Mouse (Mus musculus) hindbrain, embryonic 14.5 days (tissue): Measurements from ENCODE around the gene Zfp661. TPM values are rescaled to one million over a fixed set of nuclear protein-coding genes. Genes with fewer than 3 reads are reported as not detected.
"Not testable (repeated sequence)": the region's sequence is repeated elsewhere in the genome, so short reads cannot be mapped to it uniquely, and the experiment has no call there.

Source experiments
- ATAC-seq: fragments of 200-750 bp; cut with Nextera tagmentation; 2 replicates; pipeline ENCODE4 v1.8.0; 2017; ENCODE audit warnings: moderate number of reproducible peaks, mild to moderate bottlenecking, moderate TSS enrichment, moderate library complexity; ENCODE audit not compliant: low FRiP score
- DNase-seq: peaks from one replicate; pipeline ENCODE4 v3.0.0-alpha.2; 2015; ENCODE audit warnings: low spot score
- H3K27ac ChIP-seq: fragments of 300-500 bp; sonication (generic); 2 replicates; pipeline ENCODE4 v1.5.1; 2014; ENCODE audit warnings: mild to moderate bottlenecking, moderate library complexity
- H3K27me3 ChIP-seq: fragments of 300-500 bp; sonication (generic); 2 replicates; pipeline ENCODE4 v1.6.1; 2014; ENCODE audit warnings: mild to moderate bottlenecking, low read length, mixed read lengths; ENCODE audit not compliant: control insufficient read depth, insufficient read depth
- H3K36me3 ChIP-seq: fragments of 300-500 bp; sonication (generic); replicated peaks from 2 replicates; pipeline ENCODE4 v1.6.1; 2014; ENCODE audit not compliant: control insufficient read depth, insufficient read depth
- H3K4me1 ChIP-seq: fragments of 300-500 bp; sonication (generic); replicated peaks from 2 replicates; pipeline ENCODE4 v1.6.1; 2014; ENCODE audit warnings: antibody characterized with exemption, low read length, mixed read lengths; ENCODE audit not compliant: control insufficient read depth, insufficient read depth
- H3K4me2 ChIP-seq: fragments of 300-500 bp; sonication (generic); replicated peaks from 2 replicates; pipeline ENCODE4 v1.6.1; 2014; ENCODE audit warnings: mild to moderate bottlenecking, moderate library complexity
- H3K4me3 ChIP-seq: fragments of 300-500 bp; sonication (generic); replicated peaks from 2 replicates; pipeline ENCODE4 v1.5.1; 2014; ENCODE audit warnings: mild to moderate bottlenecking, low read length
- H3K9ac ChIP-seq: fragments of 300-500 bp; sonication (generic); 2 replicates; pipeline ENCODE4 v1.6.1; 2014
- H3K9me3 ChIP-seq: fragments of 300-500 bp; sonication (generic); 2 replicates; pipeline ENCODE4 v1.6.1; 2016; ENCODE audit warnings: low read length; ENCODE audit not compliant: control insufficient read depth
- WGBS: fragments of 180-500 bp; shearing (Covaris S2); extraction: QIAGEN DNeasy Blood & Tissue Kit; methylation state at CpG from one replicate; pipeline ENCODE4 v1.1.7; 2014; 5-methylcytosine and 5-hydroxymethylcytosine counted together
- polyA plus RNA-seq: library from polyadenylated mRNA; unstranded; fragments of >200 nt; fragmentation: Nextera tagmentation; extraction: Ambion mirVana; gene quantifications from 2 replicates; pipeline ENCODE4 v1.2.1, GENCODE M21; 2014

The Zfp661 gene
- polyA plus RNA-seq, 1 experiment from 2014 or later = 7.1 TPM

DNA sequence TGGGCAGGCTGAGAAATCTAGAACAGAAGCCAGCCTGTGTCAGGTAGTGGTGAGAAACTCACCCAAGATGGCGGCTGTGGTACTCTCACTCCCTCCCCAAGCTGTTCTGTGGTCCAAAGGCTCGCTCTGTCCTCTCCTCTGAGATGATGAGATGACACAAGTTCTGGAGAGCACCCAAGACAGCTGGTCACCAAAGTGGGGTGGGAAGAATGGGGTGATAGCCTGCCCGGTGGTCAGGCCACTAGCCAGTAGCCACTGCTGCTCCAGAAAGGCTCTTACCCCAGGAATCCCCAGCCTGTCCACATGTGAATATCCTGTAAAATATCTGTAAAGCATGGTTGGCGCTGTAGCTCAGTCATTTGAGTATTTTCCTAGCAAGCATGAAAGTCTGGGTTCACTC lies 25.4 kb upstream of the Zfp661 start:
- no peaks in the 10 kb centered on the region for H3K9me3 ChIP-seq
- no peak overlapping the region for H3K4me2 ChIP-seq
- WGBS = 95% methylated on average over 4 of the region's 4 CpGs
- H3K36me3 ChIP-seq = no peaks in the 10 kb centered on the region
- H3K4me1 ChIP-seq = no peaks in the 10 kb centered on the region
- DNase-seq (no peak), ATAC-seq (no peak)
- H3K27me3 ChIP-seq = no peaks in the 10 kb centered on the region
- H3K27ac ChIP-seq = no peak overlapping the region
- H3K9ac ChIP-seq = no peak overlapping the region
- no peak overlapping the region for H3K4me3 ChIP-seq

DNA sequence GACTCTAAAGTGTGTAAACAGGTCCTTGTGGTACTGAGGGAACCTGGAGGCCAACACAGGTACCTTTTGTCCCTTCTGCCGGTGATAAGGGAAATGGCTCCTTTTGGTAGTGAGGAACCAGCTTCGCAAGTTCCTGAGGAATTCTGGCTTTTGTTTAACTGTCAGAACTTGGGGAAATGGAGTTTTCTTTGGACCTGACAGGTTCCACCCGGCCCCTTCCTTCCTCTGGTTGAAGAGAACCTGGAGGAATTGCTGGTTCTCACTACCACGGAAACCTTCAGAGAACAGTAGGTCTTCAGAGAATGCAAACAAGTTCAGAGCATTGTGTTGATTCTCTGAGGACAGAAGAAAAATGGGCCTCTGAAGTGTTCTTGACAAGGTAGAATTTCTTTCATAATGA lies 24.5 kb upstream of the Zfp661 start:
- Histone ChIP-seq H3K4me3 (no peak overlapping the region), H3K9ac (no peak overlapping the region), H3K4me2 (no peak overlapping the region), H3K27me3 (no peaks in the 10 kb centered on the region), H3K4me1 (no peaks in the 10 kb centered on the region), H3K27ac (no peak overlapping the region), H3K9me3 (no peaks in the 10 kb centered on the region), H3K36me3 (0 out of 2 replicates have a peak, but pooled peaks cover 7% of the 10 kb centered on the region)
- ATAC-seq (no peak), DNase-seq (no peak)
- WGBS = 86% methylated on average over 4 of the region's 4 CpGs

DNA sequence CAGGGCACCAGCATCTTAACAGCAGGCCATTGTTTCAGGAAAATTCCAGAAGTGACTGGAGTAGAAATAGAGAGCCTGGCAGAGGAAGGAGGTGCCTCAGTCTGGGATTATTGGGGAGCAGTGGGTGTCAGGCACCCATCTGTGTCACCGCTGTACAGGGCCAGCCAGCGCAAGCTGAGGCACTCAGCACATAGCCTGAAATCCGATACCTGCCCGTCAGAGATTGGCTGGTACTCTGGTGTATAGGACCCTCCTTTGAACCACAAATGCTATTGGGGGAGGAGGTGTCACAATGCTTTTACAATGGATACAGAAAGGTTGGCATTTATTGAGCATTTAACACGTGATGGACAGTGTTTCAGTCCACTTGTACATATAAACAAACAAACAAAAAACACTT lies 22.1 kb upstream of the Zfp661 start:
- Histone ChIP-seq H3K36me3 (peaks cover 31% of the 10 kb centered on the region), H3K27ac (no peak overlapping the region), H3K9me3 (no peaks in the 10 kb centered on the region), H3K4me2 (no peak overlapping the region), H3K9ac (no peak overlapping the region), H3K4me3 (no peak overlapping the region), H3K4me1 (no peaks in the 10 kb centered on the region), H3K27me3 (no peaks in the 10 kb centered on the region)
- no peak for DNase-seq
- no peak for ATAC-seq
- 7% methylated on average over 5 of the region's 5 CpGs for WGBS

DNA sequence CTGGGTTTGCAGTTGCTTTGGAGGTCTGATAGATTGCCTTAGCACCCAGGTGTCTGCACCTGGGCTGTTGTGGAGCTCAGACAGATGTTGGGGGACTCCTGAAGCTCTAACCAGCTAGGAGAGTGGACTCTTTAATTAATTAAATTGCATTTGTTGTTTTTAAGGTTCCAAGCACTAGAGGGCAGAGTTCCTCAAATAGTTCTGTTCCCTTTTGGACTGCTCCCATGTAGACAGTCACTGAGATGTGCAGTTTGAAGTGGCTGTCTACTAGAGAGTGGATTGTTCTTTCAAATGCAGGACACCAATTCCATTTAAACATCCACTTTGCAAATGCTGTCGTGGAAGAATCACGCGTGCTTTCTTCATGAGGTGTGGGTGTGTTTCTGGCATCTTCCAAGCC lies 21.3 kb upstream of the Zfp661 start:
- 46% methylated on average over 3 of the region's 3 CpGs for WGBS
- H3K27me3 ChIP-seq = no peaks in the 10 kb centered on the region
- no peak overlapping the region for H3K27ac ChIP-seq
- H3K9ac ChIP-seq = no peak overlapping the region
- no peak overlapping the region for H3K4me3 ChIP-seq
- no peak overlapping the region for H3K4me2 ChIP-seq
- DNase-seq = peak; percentile 78
- peaks cover 36% of the 10 kb centered on the region for H3K36me3 ChIP-seq
- no peaks in the 10 kb centered on the region for H3K9me3 ChIP-seq
- no peaks in the 10 kb centered on the region for H3K4me1 ChIP-seq
- no peak for ATAC-seq

GRCm38 (mm10) chr2:127605203-127605602 lies 18.3 kb upstream of the Zfp661 start:
- H3K9ac ChIP-seq = no peak overlapping the region
- no peak overlapping the region for H3K4me3 ChIP-seq
- H3K36me3 ChIP-seq = peaks cover 66% of the 10 kb centered on the region
- H3K4me1 ChIP-seq = no peaks in the 10 kb centered on the region
- 99% methylated on average over 3 of the region's 3 CpGs for WGBS
- H3K27me3 ChIP-seq = no peaks in the 10 kb centered on the region
- no peaks in the 10 kb centered on the region for H3K9me3 ChIP-seq
- H3K27ac ChIP-seq = no peak overlapping the region
- ATAC-seq (no peak), DNase-seq (no peak)
- H3K4me2 ChIP-seq = no peak overlapping the region

DNA sequence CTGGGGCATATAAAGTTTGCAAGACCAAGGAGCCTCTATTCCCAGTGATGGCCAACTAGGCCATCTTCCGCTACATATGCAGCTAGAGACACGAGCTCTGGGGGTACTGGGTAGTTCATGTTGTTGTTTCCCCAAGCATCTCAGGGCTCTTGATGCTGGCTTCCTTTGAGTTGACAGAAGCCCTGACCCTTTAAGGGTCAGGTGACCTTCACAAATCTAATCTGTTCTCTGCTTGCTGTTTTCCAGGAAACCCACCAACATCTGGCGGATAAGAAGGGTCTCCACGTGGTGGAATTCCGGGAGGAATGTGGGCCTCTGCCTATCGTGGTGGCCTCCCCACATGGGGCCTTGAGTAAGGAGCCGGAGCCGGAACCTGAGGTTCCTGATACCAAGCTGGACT lies 16.5 kb upstream of the Zfp661 start:
- not testable (repeated sequence) for H3K9me3 ChIP-seq, H3K27ac ChIP-seq, DNase-seq, H3K4me2 ChIP-seq, H3K4me3 ChIP-seq, H3K9ac ChIP-seq, H3K4me1 ChIP-seq, ATAC-seq, H3K27me3 ChIP-seq
- peaks cover 84% of the 10 kb centered on the region for H3K36me3 ChIP-seq
- WGBS = 89% methylated on average over 6 of the region's 8 CpGs

- DNase-seq (no peak), ATAC-seq (no peak)
- Histone ChIP-seq H3K9me3 (no peaks in the 10 kb centered on the region), H3K36me3 (peaks cover 53% of the 10 kb centered on the region), H3K4me2 (no peak overlapping the region), H3K27ac (no peak overlapping the region), H3K4me3 (no peak overlapping the region), H3K4me1 (peaks cover 18% of the 10 kb centered on the region), H3K27me3 (no peaks in the 10 kb centered on the region), H3K9ac (no peak overlapping the region)
- whole genome bisulfite sequencing = 81% methylated on average over 4 of the region's 4 CpGs
Observed at GRCm38 (mm10) chr2:127590840-127591239, 3.9 kb upstream of the Zfp661 start.

DNA sequence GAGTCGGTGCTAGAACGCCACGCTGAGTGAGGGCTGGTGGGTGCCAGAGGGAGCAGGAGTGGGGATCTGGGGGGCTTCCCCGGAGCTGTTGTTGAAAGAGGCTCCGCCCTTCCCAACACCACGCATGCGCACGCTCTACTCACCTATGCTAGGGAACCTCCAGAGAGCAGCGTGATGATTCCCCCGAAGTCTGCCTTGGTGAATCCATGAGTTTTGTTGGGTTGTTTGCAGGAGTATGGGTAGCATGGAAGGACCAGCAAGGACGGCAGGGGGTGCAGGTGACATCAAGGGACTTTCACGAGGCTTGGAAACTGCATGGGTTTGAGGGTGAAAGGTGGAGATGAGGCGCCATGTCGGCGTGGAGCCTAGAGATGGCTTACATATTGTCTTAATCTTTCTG lies 3.3 kb upstream of the Zfp661 start:
- WGBS = 81% methylated on average over 15 of the region's 15 CpGs

DNA sequence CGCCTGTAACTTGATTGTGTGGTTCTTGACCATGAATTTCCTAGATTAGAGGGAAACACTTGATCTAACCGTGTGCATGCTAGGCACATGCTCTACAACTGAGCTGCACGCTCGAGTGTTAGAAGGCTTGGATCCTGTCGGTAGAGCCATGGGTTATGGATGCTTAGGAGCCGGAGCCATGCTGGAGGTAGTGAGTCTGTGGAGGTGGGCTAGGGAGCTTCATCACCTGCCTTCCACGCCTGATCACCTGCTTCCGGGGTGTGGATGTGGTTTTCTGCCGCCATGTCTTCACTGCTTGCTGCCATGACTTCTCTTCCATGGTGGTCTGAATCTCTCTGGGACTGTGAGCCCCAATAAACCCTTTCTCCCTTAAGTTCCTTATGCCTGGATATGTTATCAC lies 2.0 kb upstream of the Zfp661 start:
- peaks cover 34% of the 10 kb centered on the region for H3K36me3 ChIP-seq
- no peak overlapping the region for H3K4me2 ChIP-seq
- 95% methylated on average over 9 of the region's 9 CpGs for WGBS
- H3K27me3 ChIP-seq = no peaks in the 10 kb centered on the region
- H3K27ac ChIP-seq = no peak overlapping the region
- DNase-seq (no peak), ATAC-seq (no peak)
- no peak overlapping the region for H3K9ac ChIP-seq
- H3K9me3 ChIP-seq = no peaks in the 10 kb centered on the region
- H3K4me3 ChIP-seq = no peak overlapping the region
- peaks cover 20% of the 10 kb centered on the region for H3K4me1 ChIP-seq

More for the DNA sequence above, 3.3 kb upstream of the Zfp661 start:
- H3K27ac ChIP-seq = no peak overlapping the region
- H3K27me3 ChIP-seq = no peaks in the 10 kb centered on the region
- H3K4me2 ChIP-seq = no peak overlapping the region
- DNase-seq (no peak), ATAC-seq (no peak)
- H3K9me3 ChIP-seq = no peaks in the 10 kb centered on the region
- no peak overlapping the region for H3K9ac ChIP-seq
- H3K4me3 ChIP-seq = no peak overlapping the region
- peaks cover 18% of the 10 kb centered on the region for H3K4me1 ChIP-seq
- peaks cover 47% of the 10 kb centered on the region for H3K36me3 ChIP-seq

- peak overlapping the region; percentile 85 for H3K4me3 ChIP-seq
- peak overlapping the region; percentile 84 for H3K9ac ChIP-seq
- DNase-seq (no peak), ATAC-seq (no peak; the same call in 1 of the 2 replicates)
- H3K36me3 ChIP-seq = peaks cover 19% of the 10 kb centered on the region
- H3K4me1 ChIP-seq = peaks cover 25% of the 10 kb centered on the region
- WGBS = under 1% methylated on average over 22 of the region's 22 CpGs
- H3K9me3 ChIP-seq = no peaks in the 10 kb centered on the region
- H3K27ac ChIP-seq = peak overlapping the region; percentile 85
- H3K27me3 ChIP-seq = no peaks in the 10 kb centered on the region
- H3K4me2 ChIP-seq = peak overlapping the region; percentile 91
Observed at GRCm38 (mm10) chr2:127587514-127587844, 585 bp upstream of the Zfp661 start.
